Mouse (Mus musculus) cerebellum, adult 11-12 months (tissue): ENCODE data around the gene Gm8011.
"Not testable (repeated sequence)": the region's sequence is repeated elsewhere in the genome, so short reads cannot be mapped to it uniquely, and the experiment has no call there.

Source experiments
- DNase-seq: peaks from one replicate; pipeline ENCODE4 v3.0.0; 2022

The Gm8011 gene

GRCm38 (mm10) chr14:42463581-42463980 lies at the start of gene Gm8011:
Gene Gm8011 (plus strand): TSS chr14:42463881.
- DNase-seq = not testable (repeated sequence)

GRCm38 (mm10) chr14:42439573-42439972 lies 24.1 kb upstream of the Gm8011 start, which contains the start of gene Gm8005:
Gene Gm8005 (minus strand): TSS chr14:42439673.
- not testable (repeated sequence) for DNase-seq

- not testable (repeated sequence) for DNase-seq
Measured at GRCm38 (mm10) chr14:42502249-42502648, 38.6 kb downstream of the Gm8011 start, which contains the start of gene Gm8020. Gene Gm8020 (minus strand): TSS chr14:42502349.
